Mouse (Mus musculus) 416B (cell line): Measurements from ENCODE around the gene Ngfr.

ENCODE experiments used
- DNase-seq: peaks from one replicate; pipeline ENCODE4 v3.0.0; 2011; ENCODE audit warnings: low read depth

Ngfr gene

DNA sequence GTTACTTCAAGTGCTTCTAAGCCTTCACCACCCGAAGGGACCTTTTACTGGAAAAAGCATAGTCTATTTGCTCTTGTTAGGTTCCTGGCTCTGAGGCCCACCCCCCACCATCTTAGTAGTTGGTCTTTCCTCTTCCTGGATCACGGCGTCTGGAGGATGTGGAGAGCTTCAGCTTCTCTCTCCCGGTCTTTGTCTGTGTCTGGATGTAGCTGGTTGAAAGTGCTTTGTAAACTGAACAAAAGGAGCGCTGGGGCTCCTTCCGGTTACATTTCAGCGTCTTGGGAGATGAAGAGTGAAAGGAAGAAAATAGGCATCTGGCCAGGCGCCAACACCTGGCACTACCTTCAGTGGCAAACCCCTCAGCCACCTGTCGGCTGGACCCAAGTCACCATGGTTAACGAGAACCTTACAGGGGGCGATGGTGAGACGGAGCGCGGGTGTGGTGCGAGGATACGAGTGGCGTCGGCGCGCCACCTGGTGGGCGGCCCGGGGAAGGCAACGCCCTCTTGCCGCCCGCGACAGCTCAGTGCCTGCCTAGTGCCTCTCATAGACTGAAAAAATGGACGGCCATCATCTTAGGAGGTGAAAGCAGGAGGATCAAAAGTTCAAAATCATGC, 67.0 kb downstream of the Ngfr start:
- DNase-seq = peak; percentile 87

DNA sequence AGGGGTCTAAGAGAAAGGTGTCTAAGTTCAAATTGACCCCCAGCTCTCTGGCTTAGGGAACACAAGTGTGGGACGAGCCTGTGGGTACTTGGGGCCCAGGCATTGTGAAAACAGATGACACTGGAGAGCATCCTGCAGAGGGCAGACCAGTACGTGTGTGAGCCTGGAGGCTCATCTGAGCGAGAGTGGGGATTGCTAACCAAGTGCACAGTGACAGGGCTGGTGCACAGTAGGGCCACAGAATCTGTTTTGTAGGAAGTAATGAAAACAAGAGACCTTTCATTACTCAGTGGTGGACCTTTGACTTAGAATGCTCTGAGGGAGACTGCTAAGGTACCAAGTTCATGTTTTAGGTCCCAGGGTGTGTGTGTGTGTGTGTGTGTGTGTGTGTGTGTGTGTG, 67.5 kb downstream of the Ngfr start:
- peak; percentile 57 for DNase-seq

- no peak for DNase-seq
Observed at GRCm38 (mm10) chr11:95519299-95519698, 68.2 kb downstream of the Ngfr start.
